Mouse (Mus musculus) CD4-positive, CD25-positive, alpha-beta regulatory T cell, adult 2 months (primary cell): ENCODE results near the gene Tbc1d24.

Source experiments
- DNase-seq: peaks from one replicate; pipeline ENCODE4 v3.0.0-alpha.2; 2012; ENCODE audit warnings: low read depth, low spot score

The Tbc1d24 gene

GRCm38 (mm10) chr17:24210591-24210990 is 5.2 kb upstream of the Tbc1d24 start:
- no peak for DNase-seq

- DNase-seq = no peak
Observed at GRCm38 (mm10) chr17:24209916-24210240, 4.5 kb upstream of the Tbc1d24 start.

GRCm38 (mm10) chr17:24209043-24209915 is 3.9 kb upstream of the Tbc1d24 start, which contains the start of gene Ntn3:
Gene Ntn3, minus strand, starts transcription at chr17:24209531.
- DNase-seq = peak; percentile 31

- DNase-seq = no peak
Observed at GRCm38 (mm10) chr17:24208641-24209042, 3.3 kb upstream of the Tbc1d24 start.

- DNase-seq = no peak
Observed at GRCm38 (mm10) chr17:24207768-24208640, 2.6 kb upstream of the Tbc1d24 start.

- DNase-seq = peak; percentile 68
Observed at GRCm38 (mm10) chr17:24206451-24207351, 1.3 kb upstream of the Tbc1d24 start.

GRCm38 (mm10) chr17:24205908-24206361 is 573 bp upstream of the Tbc1d24 start:
- DNase-seq = no peak

- DNase-seq = no peak
Observed at GRCm38 (mm10) chr17:24204846-24205245, 516 bp downstream of the Tbc1d24 start.

GRCm38 (mm10) chr17:24203611-24204534 is 1.5 kb downstream of the Tbc1d24 start:
- no peak for DNase-seq

GRCm38 (mm10) chr17:24203068-24203467 is 2.3 kb downstream of the Tbc1d24 start:
- no peak for DNase-seq

GRCm38 (mm10) chr17:24201092-24201491 is 4.3 kb downstream of the Tbc1d24 start:
- no peak for DNase-seq

- DNase-seq = no peak
Observed at GRCm38 (mm10) chr17:24199741-24200140, 5.6 kb downstream of the Tbc1d24 start.

GRCm38 (mm10) chr17:24199252-24199651 is 6.1 kb downstream of the Tbc1d24 start:
- no peak for DNase-seq

- no peak for DNase-seq
Observed at GRCm38 (mm10) chr17:24197032-24197824, 8.1 kb downstream of the Tbc1d24 start.

- DNase-seq = no peak
Observed at GRCm38 (mm10) chr17:24195349-24195748, 10.0 kb downstream of the Tbc1d24 start.

GRCm38 (mm10) chr17:24193769-24194168 is 11.6 kb downstream of the Tbc1d24 start:
- no peak for DNase-seq

- DNase-seq = no peak
Observed at GRCm38 (mm10) chr17:24193268-24193667, 12.1 kb downstream of the Tbc1d24 start.

- DNase-seq = no peak
Observed at GRCm38 (mm10) chr17:24192848-24193247, 12.5 kb downstream of the Tbc1d24 start.

- no peak for DNase-seq
Observed at GRCm38 (mm10) chr17:24191481-24191880, 13.9 kb downstream of the Tbc1d24 start.
